Mouse (Mus musculus): ENCODE results near the gene Ramp3. TPM values are rescaled to one million over a fixed set of nuclear protein-coding genes. Genes with fewer than 3 reads are reported as not detected.

Gene Ramp3
- 4.3 and 6.7 TPM in 2 replicates for polyA plus RNA-seq (2014; fragmentation: Nextera tagmentation; extraction: Ambion mirVana)

DNA sequence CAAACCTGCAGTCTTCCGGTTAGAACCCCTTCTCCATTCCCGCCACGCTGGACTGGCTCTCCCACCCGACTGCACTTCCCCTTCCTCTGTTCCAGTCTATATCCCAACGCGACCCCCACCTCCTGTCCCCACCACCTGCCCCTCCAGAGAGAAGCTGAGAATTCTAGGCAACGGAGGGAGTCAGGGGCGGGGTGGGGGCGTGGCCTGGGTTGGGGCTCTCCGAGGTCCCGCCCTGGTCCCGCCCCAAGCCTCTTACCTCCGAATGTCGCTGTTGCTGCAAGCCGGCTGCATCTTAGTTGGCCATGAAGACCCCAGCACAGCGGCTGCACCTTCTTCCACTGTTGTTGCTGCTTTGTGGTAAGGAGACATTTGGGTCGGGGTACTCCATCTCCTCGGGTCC lies at the start of gene Ramp3:
TSS of gene Ramp3 (plus strand) at position 251 of the 400 bp plus-strand sequence.
- Histone ChIP-seq H3K4me2 (replicated peaks; ENCODE audit: low read depth, low read length) (peak within 1 kb of the TSS; percentile 65), H3K27me3 (ENCODE audit: control insufficient read depth, insufficient read depth, low read length) (no peaks in the 10 kb centered on the region), H3K27ac (ENCODE audit: low read depth, low read length) (no peak within 1 kb of the TSS), H3K4me3 (ENCODE audit: low read depth, low read length) (peak within 1 kb of the TSS; percentile 37), H3K36me3 (ENCODE audit: control insufficient read depth, insufficient read depth, low read length) (no peaks in the 10 kb centered on the region), H3K9ac (ENCODE audit: low read depth, low read length) (peak within 1 kb of the TSS; percentile 31; the same call in 1 of the 2 replicates), H3K4me1 (replicated peaks; ENCODE audit: control insufficient read depth, insufficient read depth, low read length) (no peaks in the 10 kb centered on the region), H3K9me3 (ENCODE audit: control insufficient read depth, low read length) (no peaks in the 10 kb centered on the region)
- WGBS = under 1% methylated on average over 18 of the region's 18 CpGs
- ATAC-seq (ENCODE audit: low FRiP score) (peak; percentile 74), DNase-seq (ENCODE audit: low spot score) (peak; percentile 85)

DNA sequence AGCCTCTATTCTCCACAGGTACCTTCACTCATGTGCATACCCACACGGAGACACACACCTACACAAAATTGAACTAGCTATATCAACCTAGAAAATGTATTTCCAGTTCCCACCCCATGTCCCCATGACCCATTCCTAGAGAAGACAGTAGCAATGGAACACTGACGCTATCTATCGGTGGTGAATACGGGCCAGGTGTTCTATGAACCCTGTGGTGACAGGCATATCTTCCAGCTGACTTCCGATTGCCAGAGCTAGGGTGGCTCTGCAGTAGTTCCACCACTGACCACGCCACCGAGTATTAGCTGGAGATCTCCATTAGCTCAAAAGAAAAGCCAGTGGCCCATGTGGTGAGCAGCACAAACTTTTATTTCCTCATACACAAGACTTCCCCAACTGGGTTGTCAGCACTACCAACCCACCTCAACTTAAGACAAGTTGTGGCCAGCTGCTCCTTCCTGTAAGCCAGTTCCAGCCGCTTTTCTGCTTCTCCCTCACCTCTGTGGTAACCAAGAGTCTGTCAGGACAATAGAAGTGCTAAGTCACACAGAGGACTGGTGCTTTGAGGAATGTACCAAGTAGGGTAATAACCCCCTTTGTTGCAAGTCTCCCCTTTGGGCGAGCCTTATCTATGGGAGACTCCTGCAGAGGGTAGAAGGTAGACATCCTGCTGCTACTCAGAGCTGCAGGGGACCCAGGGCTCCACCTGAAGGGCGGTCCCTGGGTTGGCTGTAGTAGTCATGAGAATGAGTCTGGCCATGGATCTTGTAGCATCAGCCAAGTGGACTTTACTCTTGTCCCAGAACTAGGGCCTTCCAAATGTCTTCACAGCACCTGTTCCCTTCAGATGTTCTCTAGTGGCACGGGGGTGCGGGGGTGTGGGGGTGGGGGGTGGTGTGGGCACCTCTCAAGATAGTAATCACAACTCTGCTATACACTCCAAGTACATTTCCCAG lies 42.8 kb upstream of the Ramp3 start:
- H3K36me3 ChIP-seq (ENCODE audit: control insufficient read depth, insufficient read depth, low read length) = peaks cover 32% of the 10 kb centered on the region
- no peak overlapping the region for H3K9ac ChIP-seq (ENCODE audit: low read depth, low read length)
- H3K9me3 ChIP-seq (ENCODE audit: control insufficient read depth, low read length) = no peaks in the 10 kb centered on the region
- no peak overlapping the region for H3K4me3 ChIP-seq (ENCODE audit: low read depth, low read length)
- 95% methylated on average over 12 of the region's 12 CpGs for WGBS
- no peaks in the 10 kb centered on the region for H3K4me1 ChIP-seq (replicated peaks; ENCODE audit: control insufficient read depth, insufficient read depth, low read length)
- no peak overlapping the region for H3K27ac ChIP-seq (ENCODE audit: low read depth, low read length)
- ATAC-seq (ENCODE audit: low FRiP score) (no peak), DNase-seq (ENCODE audit: low spot score) (no peak)
- no peak overlapping the region for H3K4me2 ChIP-seq (replicated peaks; ENCODE audit: low read depth, low read length)
- H3K27me3 ChIP-seq (ENCODE audit: control insufficient read depth, insufficient read depth, low read length) = no peaks in the 10 kb centered on the region

DNA sequence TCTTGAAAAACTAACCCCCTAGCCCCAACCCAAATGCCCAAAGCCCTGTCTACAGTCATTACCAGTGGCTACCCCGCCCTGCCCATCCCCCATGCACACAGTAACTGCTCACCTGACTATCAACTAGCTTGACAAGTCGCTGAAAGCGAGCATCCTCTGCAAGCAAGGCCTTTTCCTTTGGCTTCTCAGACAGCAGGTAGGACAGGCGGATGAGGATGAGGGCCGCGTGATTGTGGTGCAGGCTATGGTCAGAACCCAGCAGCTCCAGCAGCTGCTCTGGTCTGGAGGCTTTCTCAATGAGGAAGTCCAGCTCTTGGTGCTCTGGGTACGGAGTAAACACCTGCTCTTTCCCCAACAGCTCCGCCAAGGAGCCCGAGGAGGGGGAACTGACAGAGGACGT lies 34.6 kb upstream of the Ramp3 start:
- ATAC-seq (ENCODE audit: low FRiP score) = no peak
- H3K27me3 ChIP-seq (ENCODE audit: control insufficient read depth, insufficient read depth, low read length) = no peaks in the 10 kb centered on the region
- DNase-seq (ENCODE audit: low spot score) = no peak
- WGBS = 94% methylated on average over 10 of the region's 10 CpGs
- no peaks in the 10 kb centered on the region for H3K9me3 ChIP-seq (ENCODE audit: control insufficient read depth, low read length)
- no peak overlapping the region for H3K27ac ChIP-seq (ENCODE audit: low read depth, low read length)
- H3K4me3 ChIP-seq (ENCODE audit: low read depth, low read length) = no peak overlapping the region
- H3K4me2 ChIP-seq (replicated peaks; ENCODE audit: low read depth, low read length) = no peak overlapping the region
- no peaks in the 10 kb centered on the region; the same call in 1 of the 2 replicates for H3K4me1 ChIP-seq (replicated peaks; ENCODE audit: control insufficient read depth, insufficient read depth, low read length)
- no peak overlapping the region for H3K9ac ChIP-seq (ENCODE audit: low read depth, low read length)
- H3K36me3 ChIP-seq (ENCODE audit: control insufficient read depth, insufficient read depth, low read length) = peaks cover 11% of the 10 kb centered on the region

DNA sequence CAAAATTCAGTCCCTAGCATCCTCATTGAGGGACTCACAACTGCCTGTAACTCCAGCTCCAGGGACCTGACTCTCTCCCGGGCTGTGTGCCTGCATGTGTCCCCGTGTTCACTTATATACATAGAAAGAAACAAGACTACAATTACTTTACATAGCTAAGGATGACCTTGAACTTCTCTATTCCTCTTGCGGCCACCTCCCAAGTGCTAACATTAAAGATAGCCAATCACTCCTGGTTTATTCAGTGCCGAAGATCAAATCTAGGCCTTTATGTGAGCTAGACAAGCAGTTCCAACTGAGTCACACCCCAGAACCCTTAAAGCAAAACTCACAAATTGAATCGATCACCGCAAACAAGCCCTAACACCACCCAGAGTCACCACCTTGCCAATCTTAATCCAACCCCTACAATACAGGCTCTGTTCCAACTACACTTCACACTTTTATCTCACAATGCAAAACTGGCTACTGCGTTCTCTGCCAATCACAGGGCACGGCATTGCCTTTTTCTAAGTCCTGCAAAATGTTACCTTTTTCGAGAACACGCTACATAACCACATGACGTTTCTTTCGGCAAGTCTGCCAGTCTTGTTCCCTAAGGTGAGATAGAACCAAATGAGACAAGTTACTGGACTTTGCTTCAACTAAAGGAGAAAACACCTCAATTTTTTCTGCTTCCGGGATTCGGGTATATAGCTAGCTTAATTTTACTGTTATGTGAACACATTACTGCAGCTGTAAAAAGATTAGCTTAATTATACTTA lies 33.5 kb upstream of the Ramp3 start:
- Histone ChIP-seq H3K9ac (ENCODE audit: low read depth, low read length) (peak overlapping the region; percentile 87), H3K27me3 (ENCODE audit: control insufficient read depth, insufficient read depth, low read length) (no peaks in the 10 kb centered on the region), H3K4me1 (replicated peaks; ENCODE audit: control insufficient read depth, insufficient read depth, low read length) (no peaks in the 10 kb centered on the region; the same call in 1 of the 2 replicates), H3K27ac (ENCODE audit: low read depth, low read length) (no peak overlapping the region), H3K9me3 (ENCODE audit: control insufficient read depth, low read length) (no peaks in the 10 kb centered on the region), H3K4me2 (replicated peaks; ENCODE audit: low read depth, low read length) (peak overlapping the region; percentile 48), H3K4me3 (ENCODE audit: low read depth, low read length) (peak overlapping the region; percentile 74), H3K36me3 (ENCODE audit: control insufficient read depth, insufficient read depth, low read length) (peaks cover 11% of the 10 kb centered on the region; the same call in 1 of the 2 replicates)
- DNase-seq (ENCODE audit: low spot score) (no peak), ATAC-seq (ENCODE audit: low FRiP score) (no peak)
- WGBS = 73% methylated on average over 14 of the region's 14 CpGs

DNA sequence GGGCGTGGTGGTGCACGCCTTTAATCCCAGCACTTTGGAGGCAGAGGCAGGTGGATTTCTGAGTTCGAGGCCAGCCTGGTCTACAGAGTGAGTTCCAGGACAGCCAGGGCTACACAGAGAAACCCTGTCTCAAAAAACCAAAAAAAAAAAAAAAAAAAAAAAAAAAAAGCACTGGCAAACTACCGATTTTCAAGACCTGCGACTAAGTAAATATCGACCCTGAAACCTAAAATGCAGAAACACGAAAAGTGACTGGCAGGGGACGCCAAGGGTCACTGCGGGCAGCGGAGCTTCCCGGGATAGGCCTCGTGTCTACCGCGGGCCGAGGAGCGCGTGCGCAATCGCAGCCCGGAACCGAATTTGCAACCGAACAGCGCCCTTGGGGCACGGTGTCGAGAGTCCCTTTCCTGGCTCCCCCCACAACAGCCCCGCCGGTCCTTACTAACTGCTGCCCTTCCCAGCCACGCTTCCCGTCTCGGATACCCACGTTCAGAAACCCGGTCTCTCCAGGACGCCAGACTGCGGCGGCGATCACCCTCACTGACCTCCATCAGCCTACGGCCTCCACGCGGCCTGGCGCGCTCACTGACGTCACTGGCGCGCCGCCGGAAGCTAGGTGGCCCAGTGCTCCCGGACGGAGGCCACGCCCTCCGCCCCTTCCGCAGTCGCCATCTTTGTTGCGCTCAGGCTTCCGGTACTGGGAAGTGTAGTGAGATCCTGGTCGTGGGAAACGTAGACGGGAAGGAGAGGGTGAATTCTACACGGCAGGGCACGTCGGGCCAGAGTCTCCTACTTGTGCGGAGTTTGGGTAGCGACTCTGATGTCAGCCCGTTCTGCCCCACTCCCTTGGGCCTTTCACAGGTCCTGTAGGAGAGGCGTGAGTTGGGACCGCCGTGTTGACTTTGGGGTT lies 32.6 kb upstream of the Ramp3 start, which contains the start of gene Tbrg4:
TSS of gene Tbrg4 (minus strand) at position 590 of the 910 bp plus-strand sequence.
- H3K4me3 ChIP-seq (ENCODE audit: low read depth, low read length) = peak within 1 kb of the TSS; percentile 74

DNA sequence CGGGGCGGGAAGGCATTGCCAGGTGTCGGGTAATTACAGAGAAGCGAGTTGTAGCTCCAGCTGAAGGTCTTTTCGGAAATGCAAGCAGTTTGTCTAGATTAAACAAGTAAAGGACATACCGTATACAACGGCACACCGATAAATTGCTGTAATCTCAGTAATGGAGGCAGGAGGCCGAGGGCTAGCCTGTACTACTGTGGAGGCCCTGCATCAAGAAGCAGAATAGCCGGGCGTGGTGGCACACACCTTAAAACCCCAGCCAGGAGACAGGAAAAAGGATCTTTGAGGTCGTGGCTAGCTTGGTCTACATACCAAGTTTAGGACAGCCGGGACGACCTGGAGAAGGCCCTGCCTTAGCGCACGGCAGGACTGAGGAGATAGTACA lies 31.9 kb upstream of the Ramp3 start:
- H3K4me1 ChIP-seq (replicated peaks; ENCODE audit: control insufficient read depth, insufficient read depth, low read length) = no peaks in the 10 kb centered on the region; the same call in 1 of the 2 replicates
- H3K9ac ChIP-seq (ENCODE audit: low read depth, low read length) = peak overlapping the region; percentile 87
- H3K4me3 ChIP-seq (ENCODE audit: low read depth, low read length) = peak overlapping the region; percentile 74
- DNase-seq (ENCODE audit: low spot score) (no peak), ATAC-seq (ENCODE audit: low FRiP score) (peak; percentile 36; the same call in 1 of the 2 replicates)
- 13% methylated on average over 16 of the region's 16 CpGs for WGBS
- peak overlapping the region; percentile 69 for H3K4me2 ChIP-seq (replicated peaks; ENCODE audit: low read depth, low read length)
- no peaks in the 10 kb centered on the region for H3K9me3 ChIP-seq (ENCODE audit: control insufficient read depth, low read length)
- no peaks in the 10 kb centered on the region for H3K27me3 ChIP-seq (ENCODE audit: control insufficient read depth, insufficient read depth, low read length)
- H3K27ac ChIP-seq (ENCODE audit: low read depth, low read length) = peak overlapping the region; percentile 72
- 0 out of 2 replicates have a peak, but pooled peaks cover 2% of the 10 kb centered on the region for H3K36me3 ChIP-seq (ENCODE audit: control insufficient read depth, insufficient read depth, low read length)

More for the DNA sequence above, 32.6 kb upstream of the Ramp3 start, which contains the start of gene Tbrg4:
- 0 out of 2 replicates have a peak, but pooled peaks cover 4% of the 10 kb centered on the region for H3K36me3 ChIP-seq (ENCODE audit: control insufficient read depth, insufficient read depth, low read length)
- under 1% methylated on average over 66 of the region's 66 CpGs for WGBS
- no peaks in the 10 kb centered on the region; the same call in 1 of the 2 replicates for H3K4me1 ChIP-seq (replicated peaks; ENCODE audit: control insufficient read depth, insufficient read depth, low read length)
- peak within 1 kb of the TSS; percentile 72 for H3K27ac ChIP-seq (ENCODE audit: low read depth, low read length)
- ATAC-seq (ENCODE audit: low FRiP score) (peak; percentile 96), DNase-seq (ENCODE audit: low spot score) (peak; percentile 98)
- H3K27me3 ChIP-seq (ENCODE audit: control insufficient read depth, insufficient read depth, low read length) = no peaks in the 10 kb centered on the region
- peak within 1 kb of the TSS; percentile 87 for H3K9ac ChIP-seq (ENCODE audit: low read depth, low read length)
- peak within 1 kb of the TSS; percentile 69 for H3K4me2 ChIP-seq (replicated peaks; ENCODE audit: low read depth, low read length)
- no peaks in the 10 kb centered on the region for H3K9me3 ChIP-seq (ENCODE audit: control insufficient read depth, low read length)

- Histone ChIP-seq H3K36me3 (ENCODE audit: control insufficient read depth, insufficient read depth, low read length) (0 out of 2 replicates have a peak, but pooled peaks cover 2% of the 10 kb centered on the region), H3K9ac (ENCODE audit: low read depth, low read length) (no peak overlapping the region), H3K9me3 (ENCODE audit: control insufficient read depth, low read length) (no peaks in the 10 kb centered on the region), H3K4me3 (ENCODE audit: low read depth, low read length) (no peak overlapping the region), H3K27ac (ENCODE audit: low read depth, low read length) (no peak overlapping the region), H3K27me3 (ENCODE audit: control insufficient read depth, insufficient read depth, low read length) (no peaks in the 10 kb centered on the region), H3K4me1 (replicated peaks; ENCODE audit: control insufficient read depth, insufficient read depth, low read length) (no peaks in the 10 kb centered on the region; the same call in 1 of the 2 replicates), H3K4me2 (replicated peaks; ENCODE audit: low read depth, low read length) (no peak overlapping the region)
- no peak for ATAC-seq (ENCODE audit: low FRiP score)
- no peak for DNase-seq (ENCODE audit: low spot score)
- 91% methylated on average over 4 of the region's 4 CpGs for WGBS
Observed at GRCm38 (mm10) chr11:6627731-6628130, 30.6 kb upstream of the Ramp3 start.

Measured in hindbrain, embryonic 11.5 days (tissue).